Mouse (Mus musculus) ovary, adult 18-20 months (tissue): ENCODE results near the gene Bco1.
A peak's percentile ranks its signal among the peaks of the same experiment; 100 is the strongest.

Experiments used
- DNase-seq: peaks from one replicate; pipeline ENCODE4 v3.0.0; 2022; ENCODE audit warnings: low spot score, mixed read lengths

The Bco1 gene

DNA sequence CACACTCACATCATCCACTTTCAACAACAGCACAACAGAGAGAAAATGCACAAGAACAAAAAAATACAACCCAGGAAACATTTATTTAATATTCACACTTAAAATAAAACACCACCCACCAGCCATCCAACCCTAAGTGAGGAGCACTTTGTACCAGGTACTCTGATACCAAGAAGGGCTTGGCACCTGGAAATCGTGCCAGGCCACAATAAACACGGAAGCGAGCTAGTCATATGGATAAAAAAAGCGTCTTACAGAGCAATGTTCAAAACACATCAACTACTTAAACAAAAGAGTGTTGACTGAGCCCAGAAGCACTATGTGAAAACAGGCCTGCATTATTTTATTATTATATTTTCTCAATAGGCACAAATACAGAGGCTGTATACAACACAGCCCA lies 60.5 kb downstream of the Bco1 start:
- DNase-seq: no peak

DNA sequence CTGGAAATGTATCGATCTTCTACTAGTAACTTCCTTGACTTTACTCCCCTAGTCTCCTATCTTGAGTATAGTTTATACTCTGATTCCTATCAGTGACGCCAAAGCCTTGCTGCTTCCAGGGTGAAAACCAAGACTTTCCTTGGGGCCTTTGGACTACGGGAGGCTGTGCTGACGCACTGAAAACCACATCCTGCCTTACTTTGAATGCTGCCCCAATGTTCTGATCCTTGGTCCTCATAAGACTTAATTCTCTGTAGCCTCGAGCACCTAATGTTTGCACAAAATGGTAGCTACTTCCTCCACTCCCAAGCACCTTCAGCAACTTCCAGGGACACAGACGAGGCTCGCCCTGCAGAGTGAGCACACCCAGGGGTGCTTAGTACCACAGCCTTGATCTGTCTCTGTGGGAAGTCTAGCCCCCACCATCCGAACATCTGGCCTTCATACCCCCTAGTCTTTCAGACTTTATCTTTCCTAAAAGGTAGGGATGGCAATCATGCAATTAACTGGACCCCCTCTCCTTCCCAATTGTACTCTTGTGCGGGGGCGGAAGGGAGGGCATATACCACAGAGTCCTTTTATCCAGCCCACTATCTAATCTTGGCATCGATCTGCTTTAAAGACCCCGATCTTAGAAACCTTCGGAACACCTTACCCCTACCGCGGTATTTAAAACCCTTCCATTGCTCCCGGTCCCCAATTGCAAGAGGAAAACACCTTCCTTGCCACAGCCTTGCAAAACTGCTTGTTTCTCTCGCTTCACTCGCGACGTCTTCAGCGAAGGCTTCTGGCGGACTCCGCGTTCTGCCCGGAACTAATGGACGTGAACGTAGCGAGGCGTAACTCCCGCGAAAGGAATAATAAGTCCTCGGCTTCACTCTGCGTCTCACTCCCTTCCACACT lies 61.5 kb downstream of the Bco1 start:
- DNase-seq: no peak

DNA sequence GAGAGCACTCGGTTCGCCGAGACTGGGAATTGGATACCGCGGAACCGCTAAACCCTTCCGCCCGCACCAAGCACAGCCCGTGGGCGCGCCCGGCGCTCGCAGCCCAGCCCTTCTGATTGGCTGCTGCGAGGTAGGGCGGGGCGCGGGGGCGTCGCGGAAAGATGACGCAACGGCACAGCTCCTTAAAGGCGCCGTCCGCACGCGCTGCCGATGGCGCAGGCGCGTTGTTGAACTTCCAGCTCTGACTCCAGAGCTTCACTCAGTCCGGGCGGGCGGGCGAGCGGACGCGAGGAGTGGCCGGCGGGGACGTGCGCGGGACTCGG lies 62.1 kb downstream of the Bco1 start:
- peak; percentile 91 for DNase-seq

DNA sequence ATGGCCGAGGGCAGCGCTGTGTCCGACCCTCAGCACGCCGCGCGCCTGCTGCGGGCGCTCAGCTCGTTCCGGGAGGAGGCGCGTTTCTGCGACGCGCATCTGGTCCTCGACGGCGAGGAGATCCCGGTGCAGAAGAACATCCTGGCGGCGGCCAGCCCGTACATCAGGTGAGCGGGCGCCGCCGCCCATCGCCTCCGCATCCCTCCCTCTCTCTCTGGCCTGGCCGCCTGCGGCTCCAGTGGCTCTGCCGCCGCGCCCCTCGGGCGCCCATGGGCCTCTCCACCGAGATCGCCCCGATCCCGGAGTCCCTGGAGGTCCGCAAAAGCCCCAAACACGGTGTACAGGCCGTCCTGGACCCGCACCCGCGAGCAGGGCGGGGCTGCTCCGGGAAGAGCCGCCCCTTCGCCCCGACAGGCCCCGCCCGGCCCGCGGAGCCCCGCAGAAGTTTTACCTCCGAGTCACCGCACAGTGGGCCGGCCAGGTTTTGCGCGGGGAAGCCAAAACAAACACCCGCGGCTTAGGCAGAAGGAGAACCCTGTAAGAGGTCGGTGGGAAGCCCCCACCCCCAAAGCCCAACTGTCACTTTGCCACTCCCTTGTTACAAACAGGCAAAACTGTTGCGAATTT lies 62.6 kb downstream of the Bco1 start, which contains the start of gene Gan:
Gan (plus strand) TSS at position 1 of the 627 bp plus-strand sequence.
- no peak for DNase-seq

DNA sequence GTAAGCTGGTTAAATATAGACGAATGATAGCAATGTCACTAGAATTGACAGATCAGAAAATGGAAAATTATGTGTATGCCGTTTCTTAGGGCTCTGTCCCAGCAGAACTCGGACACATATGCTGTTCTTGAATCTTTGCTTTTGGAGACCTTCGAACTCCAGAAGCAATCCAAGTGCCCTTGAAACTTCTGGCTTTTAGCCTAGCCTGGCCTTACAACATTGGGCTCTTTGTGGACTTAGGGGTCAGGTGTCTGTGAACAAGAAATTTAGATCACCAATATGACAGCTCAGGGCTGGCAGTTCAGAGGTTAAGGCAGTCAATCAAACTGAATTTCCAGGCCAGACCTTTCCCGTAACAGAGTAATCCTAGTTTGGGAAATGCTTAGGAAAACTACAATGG lies 63.4 kb downstream of the Bco1 start:
- no peak for DNase-seq

DNA sequence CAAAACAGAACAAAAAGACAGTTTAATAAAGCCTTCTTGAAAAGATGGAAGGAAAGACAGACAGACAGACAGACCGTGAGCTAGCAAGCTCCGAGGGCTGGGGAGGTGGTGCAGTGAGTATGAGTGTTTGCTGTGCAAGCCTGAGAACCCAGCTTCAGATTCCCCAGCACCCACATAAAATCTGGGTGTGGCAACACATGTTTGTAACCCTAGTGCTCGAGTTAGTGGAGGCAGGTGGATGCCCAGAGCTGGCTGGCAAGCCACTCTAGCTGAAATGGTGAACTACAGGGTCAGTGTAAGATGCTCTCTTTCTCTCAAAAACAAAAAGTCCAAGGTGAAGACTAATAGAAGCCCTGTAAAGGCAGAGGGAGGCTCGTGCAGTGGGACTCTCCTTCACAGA lies 69.3 kb downstream of the Bco1 start:
- DNase-seq: no peak

DNA sequence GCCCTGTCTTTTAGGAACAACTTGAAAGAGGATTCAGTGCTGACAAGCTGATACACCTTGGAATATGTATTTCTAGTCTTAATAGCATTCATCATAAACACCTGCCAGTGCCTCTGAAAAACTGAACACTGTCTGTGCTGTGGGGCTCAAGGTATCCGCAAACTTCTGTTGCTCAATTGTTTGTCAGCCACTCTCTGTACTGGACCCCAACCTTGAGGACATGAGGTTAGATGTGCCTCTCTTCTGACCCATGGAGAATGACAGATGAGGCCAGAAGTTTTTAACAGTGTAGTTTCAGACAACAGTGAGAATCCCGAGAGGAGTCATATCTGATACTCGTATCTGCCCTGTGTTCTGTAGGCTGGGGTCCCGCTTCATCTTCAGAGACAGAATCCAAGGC lies 69.9 kb downstream of the Bco1 start:
- no peak for DNase-seq

DNA sequence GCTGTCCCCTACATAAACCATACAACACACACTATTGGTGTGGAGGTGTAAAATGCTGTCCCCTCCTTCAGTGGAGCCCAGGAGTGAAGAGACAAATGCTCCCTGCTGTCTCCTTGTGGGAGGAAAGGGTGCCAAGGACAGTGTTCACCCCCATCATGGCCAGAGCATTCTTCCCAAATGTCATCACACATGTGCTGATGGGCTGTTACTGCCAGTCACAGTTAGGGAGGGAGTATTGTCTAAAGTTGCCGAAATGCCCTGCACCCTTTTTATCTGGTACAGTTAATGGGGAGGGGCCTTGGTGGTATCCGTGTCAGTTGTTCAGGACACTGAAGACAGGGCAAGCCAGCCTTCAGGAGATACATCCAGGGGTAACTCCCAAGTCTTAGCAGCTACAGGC lies 70.9 kb downstream of the Bco1 start:
- DNase-seq: no peak

DNA sequence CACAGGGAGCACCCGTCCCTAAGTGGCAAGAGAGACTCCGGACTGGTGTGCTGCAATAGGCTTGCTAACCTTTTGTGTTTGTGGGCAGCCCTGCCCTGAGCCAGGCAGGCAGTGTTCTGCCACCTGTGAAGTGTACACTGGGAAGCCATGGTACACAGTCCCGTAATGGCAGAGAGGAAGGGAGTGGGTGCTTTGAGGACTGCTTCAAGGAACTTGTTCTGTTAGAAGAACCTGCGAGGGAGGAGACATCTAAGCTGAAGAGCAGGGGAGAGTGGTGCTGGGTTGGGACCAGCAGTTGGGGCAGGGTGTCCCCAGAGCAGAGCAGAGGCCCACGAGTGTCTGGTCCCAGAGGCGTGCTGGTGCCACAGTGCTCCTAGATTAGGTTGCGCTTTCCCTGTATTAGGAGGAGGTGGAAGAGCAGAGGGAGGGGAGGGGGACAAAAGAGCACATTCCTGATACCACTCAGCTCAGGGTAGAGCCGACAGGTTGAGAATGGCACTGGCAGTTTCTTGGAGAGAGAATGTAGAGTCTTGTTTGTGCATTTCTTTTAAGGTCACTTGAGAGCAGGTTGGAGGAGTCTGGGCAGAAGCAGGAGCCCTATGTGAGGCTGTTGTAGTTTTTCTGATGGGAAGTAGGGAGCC lies 71.7 kb downstream of the Bco1 start:
- DNase-seq: no peak

DNA sequence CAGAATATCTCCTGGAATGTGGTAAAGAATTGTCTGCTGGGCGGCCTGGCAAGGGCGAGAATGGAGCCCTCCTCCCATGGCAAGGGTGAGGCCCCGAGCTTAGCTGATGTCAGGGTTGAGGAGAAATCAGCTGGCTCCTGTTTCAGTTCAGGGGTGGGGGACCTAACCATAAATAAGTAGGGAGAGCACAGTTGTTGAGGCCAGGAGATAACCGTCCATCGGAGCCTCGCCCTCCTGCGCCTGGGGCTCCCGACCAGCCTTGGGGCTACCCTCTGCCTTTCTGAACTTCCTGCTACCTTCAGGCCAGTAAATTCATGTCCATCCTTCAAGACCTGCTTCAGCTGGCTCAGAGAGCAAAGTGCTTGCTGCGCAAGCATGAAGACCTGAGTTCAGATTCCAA lies 72.7 kb downstream of the Bco1 start:
- no peak for DNase-seq

DNA sequence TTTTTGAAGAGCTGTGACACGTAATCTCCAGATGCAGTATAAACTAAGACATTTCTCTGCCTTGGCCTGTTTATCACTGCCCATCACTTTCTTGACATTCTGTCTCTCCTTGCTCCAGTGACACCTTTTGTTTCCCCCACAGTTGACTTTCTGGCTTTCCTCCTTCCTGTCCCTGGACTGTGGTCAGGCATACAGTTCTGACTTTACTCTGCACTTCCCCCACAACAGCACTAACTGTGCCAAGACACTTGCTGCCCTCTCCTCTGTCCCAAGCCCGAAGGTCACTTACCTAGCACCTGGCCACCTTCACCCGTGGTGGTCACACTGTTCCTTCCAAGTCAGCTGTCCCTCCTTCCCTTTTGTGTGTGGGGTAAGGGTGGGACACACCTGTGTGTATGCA lies 76.2 kb downstream of the Bco1 start:
- no peak for DNase-seq

DNA sequence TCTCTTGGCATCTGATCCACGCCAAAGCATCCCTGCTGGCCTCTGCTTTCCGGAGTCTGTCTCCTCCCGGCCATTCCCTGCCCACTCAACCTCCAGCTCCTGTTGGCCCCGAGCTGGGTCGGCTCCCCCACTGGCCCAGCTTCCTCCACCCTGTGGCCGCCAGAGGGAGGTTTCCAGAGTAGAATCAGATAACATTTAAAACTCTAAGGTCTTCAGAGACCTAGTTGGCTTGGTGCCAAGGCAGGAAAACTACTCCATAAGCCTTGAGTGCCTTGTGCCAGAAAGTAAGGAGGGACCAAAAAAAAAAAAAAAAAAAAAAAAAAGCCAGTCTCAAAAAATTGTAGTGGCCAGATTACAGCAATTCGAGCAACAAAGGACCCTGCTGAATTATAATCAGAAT lies 77.2 kb downstream of the Bco1 start:
- peak; percentile 36 for DNase-seq

DNA sequence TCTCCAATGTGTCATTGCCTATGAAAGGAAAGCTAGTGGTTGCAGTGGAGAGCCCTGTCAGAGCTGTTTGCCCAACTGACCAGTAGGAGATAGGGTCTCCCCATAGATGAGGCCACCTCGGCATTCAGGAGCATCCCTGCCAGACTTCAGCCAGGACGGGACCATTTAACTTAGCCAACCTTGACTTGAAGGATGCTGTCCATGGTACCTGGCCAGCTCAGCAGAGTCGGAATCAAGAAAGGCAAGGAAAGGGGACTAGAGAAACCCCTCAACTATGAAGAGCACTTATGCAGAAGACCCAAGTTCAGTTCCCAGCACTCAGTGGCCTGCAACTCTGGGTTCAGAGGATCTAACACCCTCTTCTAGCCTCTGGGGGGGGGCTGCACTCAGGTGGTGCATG lies 78.0 kb downstream of the Bco1 start:
- DNase-seq: no peak

DNA sequence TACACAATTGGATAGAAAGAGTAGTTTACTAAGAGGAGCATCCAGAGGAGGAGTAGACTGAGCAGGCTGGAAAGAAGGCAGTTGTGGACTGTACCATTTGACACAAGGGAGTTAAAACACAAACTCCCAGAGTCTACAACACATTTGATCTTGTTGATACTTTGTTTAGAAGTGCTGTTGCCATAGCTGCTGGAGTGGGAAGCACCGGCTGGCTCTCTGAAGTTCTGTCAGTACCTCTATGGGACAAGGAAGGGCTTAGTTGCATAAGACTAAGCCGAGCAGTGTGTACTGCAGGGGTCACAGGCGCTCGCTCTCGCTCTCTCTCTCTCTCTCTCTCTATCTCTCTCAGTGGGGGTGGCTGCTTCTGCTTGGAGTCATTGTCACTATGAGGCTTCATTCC lies 78.9 kb downstream of the Bco1 start:
- no peak for DNase-seq

DNA sequence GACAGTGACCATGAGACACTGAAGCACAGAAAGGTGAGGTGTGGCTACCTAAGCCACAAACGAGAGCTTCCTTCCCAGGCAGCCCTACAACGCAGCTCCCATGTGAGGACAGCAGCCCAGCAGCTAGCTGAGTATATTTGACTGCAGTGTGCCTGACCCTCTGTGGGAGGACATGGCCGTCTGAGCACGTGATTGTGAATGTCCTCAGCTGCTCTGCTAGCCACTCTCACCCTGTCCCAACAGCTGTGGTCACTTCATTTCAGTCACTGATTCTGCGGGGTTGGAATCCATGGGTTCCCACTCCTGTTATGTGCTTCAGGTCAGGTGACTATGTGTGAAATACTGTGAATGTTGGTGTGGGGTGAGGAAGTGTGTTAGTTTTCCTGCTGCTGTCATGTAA lies 80.7 kb downstream of the Bco1 start:
- no peak for DNase-seq

DNA sequence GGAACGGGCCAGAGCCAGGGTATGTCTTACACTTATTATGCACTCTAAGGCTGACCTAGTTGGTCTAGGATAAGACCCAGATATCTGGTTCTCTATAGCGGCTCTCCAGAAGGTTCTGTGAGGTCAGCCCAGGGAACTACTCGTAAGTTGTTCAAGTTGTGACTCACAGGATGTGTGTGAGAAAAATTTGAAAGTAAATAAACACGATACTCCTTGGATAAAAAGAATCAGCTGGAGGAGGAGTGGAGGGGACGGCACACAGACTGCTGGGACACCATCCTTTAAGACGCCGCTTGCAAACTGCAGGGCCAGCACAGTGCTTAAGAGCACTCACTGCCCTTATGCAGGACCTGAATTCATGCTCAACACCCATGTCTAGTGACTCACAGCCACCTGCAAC lies 81.6 kb downstream of the Bco1 start:
- DNase-seq: no peak

DNA sequence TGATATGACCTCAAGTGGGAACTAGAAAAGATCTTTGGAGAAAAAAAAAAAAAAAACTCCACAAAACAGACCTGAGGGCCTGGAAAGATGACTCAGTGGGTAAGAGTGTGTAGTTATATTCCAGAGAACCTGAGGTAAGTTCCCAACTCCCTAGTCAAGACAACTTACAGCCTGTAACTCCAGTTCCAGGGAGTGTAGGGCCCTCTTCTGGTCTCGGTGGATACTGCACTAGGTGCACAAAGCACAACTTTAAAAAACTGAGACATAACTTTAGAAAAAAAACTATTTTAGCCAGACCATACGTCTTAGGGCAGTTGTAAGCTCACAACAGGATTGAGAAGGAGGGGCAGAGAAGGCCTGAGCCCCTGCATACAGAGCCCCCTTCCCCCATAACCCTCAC lies 82.4 kb downstream of the Bco1 start:
- no peak for DNase-seq

DNA sequence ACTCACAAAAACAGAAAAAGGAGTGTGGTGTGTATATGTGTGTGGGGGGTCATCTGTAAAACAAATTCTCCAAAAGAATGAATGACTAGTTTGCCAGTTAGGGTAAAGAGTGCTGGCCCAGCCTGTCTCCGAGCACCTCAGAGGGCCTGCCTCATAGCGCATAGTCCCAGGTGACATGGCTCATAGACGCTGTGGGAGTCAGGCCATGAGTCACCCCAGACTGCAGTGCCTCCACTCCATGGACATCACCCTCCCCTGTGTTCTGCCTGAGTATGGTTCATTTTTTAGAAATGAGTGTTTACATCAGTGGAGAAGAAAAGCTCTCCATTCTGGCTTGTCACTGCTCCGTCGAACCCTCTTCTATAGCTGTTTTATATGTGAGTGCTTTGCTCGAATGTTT lies 83.0 kb downstream of the Bco1 start:
- DNase-seq: no peak

DNA sequence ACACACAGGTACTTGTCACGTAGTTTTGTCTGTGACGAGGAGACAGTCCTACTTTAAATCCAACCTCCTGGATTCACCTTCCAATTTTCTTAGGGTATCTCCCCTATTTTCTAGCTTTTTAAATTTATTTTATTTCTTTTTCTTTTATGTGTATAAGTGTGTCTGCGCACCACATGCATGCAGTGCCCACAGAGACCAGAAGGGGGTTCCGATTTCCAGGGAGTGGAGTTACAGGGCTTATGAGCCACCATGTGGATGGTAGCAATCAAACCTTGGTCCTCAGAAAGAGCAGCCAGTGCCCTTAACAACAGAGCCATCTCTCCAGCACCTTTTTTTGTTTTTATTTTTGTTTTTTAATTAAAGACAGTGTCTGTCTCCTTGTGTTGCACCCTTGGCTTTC lies 87.1 kb downstream of the Bco1 start:
- DNase-seq: no peak
